Mouse (Mus musculus) liver, embryonic 14.5 days (tissue): Measurements from ENCODE around the gene Ttc9b. TPM values are rescaled to one million over a fixed set of nuclear protein-coding genes. Genes with fewer than 3 reads are reported as not detected.
A peak's percentile ranks its signal among the peaks of the same experiment; 100 is the strongest.

Experiments
- ATAC-seq: fragments of 200-750 bp; cut with Nextera tagmentation; 2 replicates; pipeline ENCODE4 v1.8.0; 2017; ENCODE audit warnings: moderate number of reproducible peaks, mild to moderate bottlenecking, moderate library complexity; ENCODE audit not compliant: insufficient read depth
- DNase-seq, 3 experiments: peaks; one replicate each; pipeline ENCODE4 v3.0.0-alpha.2; 2012 to 2013; ENCODE audit warnings: low read depth in 3 of 3, low spot score in 3 of 3
- H3K27ac ChIP-seq: fragments of 300-500 bp; sonication (generic); 2 replicates; pipeline ENCODE4 v1.5.1; 2014; ENCODE audit warnings: moderate library complexity, mild to moderate bottlenecking, control low read depth, inconsistent platforms
- H3K27me3 ChIP-seq: fragments of 300-500 bp; sonication (generic); 2 replicates; pipeline ENCODE4 v1.6.1; 2014; ENCODE audit warnings: mild to moderate bottlenecking, low read length, moderate library complexity; ENCODE audit not compliant: control insufficient read depth, insufficient read depth
- H3K36me3 ChIP-seq: fragments of 300-500 bp; sonication (generic); replicated peaks from 2 replicates; pipeline ENCODE4 v1.6.1; 2014; ENCODE audit warnings: low read depth; ENCODE audit not compliant: control insufficient read depth, insufficient read depth
- H3K4me1 ChIP-seq, 2 experiments: fragments of 200-500 bp in 1 of 2; fragments of 300-500 bp in 1 of 2; sonication (generic) in 1 of 2; replicated peaks; 2 replicates each; pipeline ENCODE4 v1.6.1; 2012 to 2014; ENCODE audit warnings: antibody characterized with exemption in 1 of 2, inconsistent platforms in 1 of 2, low read length in 1 of 2; ENCODE audit not compliant: control insufficient read depth in 2 of 2, insufficient read depth in 2 of 2
- H3K4me2 ChIP-seq: fragments of 300-500 bp; sonication (generic); 2 replicates; pipeline ENCODE4 v1.6.1; 2014; ENCODE audit warnings: low read depth, mild to moderate bottlenecking, control low read depth, moderate library complexity
- H3K4me3 ChIP-seq, 2 experiments: fragments of 200-500 bp in 1 of 2; fragments of 300-500 bp in 1 of 2; sonication (generic) in 1 of 2; 2 replicates each; pipeline ENCODE4 v1.5.1; 2012 to 2014; ENCODE audit warnings: low read depth in 2 of 2, low read length in 2 of 2, mild to moderate bottlenecking in 2 of 2, control low read depth in 1 of 2, inconsistent platforms in 1 of 2, moderate library complexity in 1 of 2; ENCODE audit not compliant: insufficient read depth in 1 of 2
- H3K9ac ChIP-seq: fragments of 300-500 bp; sonication (generic); replicated peaks from 2 replicates; pipeline ENCODE4 v1.6.1; 2014; ENCODE audit warnings: mild to moderate bottlenecking, control low read depth, moderate library complexity
- H3K9me3 ChIP-seq: fragments of 300-500 bp; sonication (generic); 2 replicates; pipeline ENCODE4 v1.6.1; 2016; ENCODE audit warnings: low read length, mixed read lengths; ENCODE audit not compliant: control insufficient read depth
- CTCF ChIP-seq: IDR thresholded peaks from 2 replicates; pipeline ENCODE4 v1.5.1; 2016; ENCODE audit warnings: antibody characterized with exemption, low read depth, control low read depth
- EP300 ChIP-seq: IDR thresholded peaks from 2 replicates; pipeline ENCODE4 v1.6.1; 2016; ENCODE audit warnings: antibody characterized with exemption, low read depth
- WGBS: fragments of 180-500 bp; shearing (Covaris S2); extraction: QIAGEN DNeasy Blood & Tissue Kit; methylation state at CpG from one replicate; pipeline ENCODE4 v1.1.7; 2014; ENCODE audit not compliant: insufficient replicate concordance; 5-methylcytosine and 5-hydroxymethylcytosine counted together
- polyA plus RNA-seq, 2 experiments: library from polyadenylated mRNA; depleted of rRNA in 1 of 2; stranded (reverse) in 1 of 2; unstranded in 1 of 2; fragments of >200 nt; fragmentation: Nextera tagmentation in 1 of 2; extraction: Ambion mirVana in 1 of 2; gene quantifications; 2 replicates each; pipeline versions ENCODE4 v1.2.1 to v1.2.3; 2012 to 2014

Gene Ttc9b
- polyA plus RNA-seq, 2 experiments = not detected

DNA sequence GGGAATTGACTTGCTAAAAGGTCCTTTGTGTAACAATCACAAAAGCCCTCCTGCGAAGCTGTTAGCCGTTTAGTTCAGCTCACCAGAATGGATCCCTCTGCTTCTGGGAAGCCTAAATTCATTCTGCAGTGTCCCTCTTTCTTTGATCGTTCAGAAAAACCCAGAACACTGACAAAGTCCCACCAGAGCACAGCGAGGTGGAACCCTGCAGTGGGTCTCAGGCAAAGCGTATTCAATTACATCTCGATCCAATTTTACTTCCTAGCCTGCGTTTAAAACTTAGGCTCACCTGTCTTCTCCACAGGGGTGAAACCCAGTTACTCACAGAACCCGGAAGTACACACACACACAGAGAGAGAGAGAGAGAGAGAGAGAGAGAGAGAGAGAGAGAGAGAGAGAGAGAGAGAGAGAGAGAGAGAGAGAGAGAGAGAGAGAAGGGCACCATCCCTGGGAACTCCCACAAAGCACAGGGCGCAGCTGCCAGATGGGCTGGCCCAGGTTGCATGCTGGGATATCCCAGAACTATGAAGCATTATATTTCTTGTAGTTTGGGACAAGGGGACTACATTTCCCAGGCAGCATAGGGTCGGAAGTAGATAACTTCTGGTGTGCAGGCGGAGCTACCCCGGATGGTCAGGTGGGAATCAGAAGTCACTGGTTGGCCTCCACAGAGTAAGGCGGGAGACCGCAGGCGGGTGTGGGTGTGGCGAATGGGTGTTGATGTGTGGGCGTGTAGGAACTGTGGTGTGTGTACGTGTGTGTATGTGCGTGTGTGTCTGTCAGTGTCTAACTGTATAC, 35.3 kb downstream of the Ttc9b start, which contains the start of gene Zfp607b:
Zfp607b (plus strand) TSS at position 526 of the 798 bp plus-strand sequence.
- 1% methylated on average over 19 of the region's 19 CpGs for WGBS
- Histone ChIP-seq H3K36me3 (no peaks in the 10 kb centered on the region), H3K4me3 (peak within 1 kb of the TSS; percentile 57 to 76), H3K27ac (peak within 1 kb of the TSS; percentile 38), H3K9ac (peak within 1 kb of the TSS; percentile 64), H3K27me3 (no peaks in the 10 kb centered on the region), H3K9me3 (no peaks in the 10 kb centered on the region), H3K4me2 (peak within 1 kb of the TSS; percentile 83), H3K4me1 (peaks cover 4% of the 10 kb centered on the region in 2 experiments; a peak in 2 of 4 replicates)
- TF ChIP-seq CTCF = no peak
- TF ChIP-seq EP300 = no peak
- peak; percentile 92 to 96 (median 95) for DNase-seq
- ATAC-seq = peak; percentile 99

DNA sequence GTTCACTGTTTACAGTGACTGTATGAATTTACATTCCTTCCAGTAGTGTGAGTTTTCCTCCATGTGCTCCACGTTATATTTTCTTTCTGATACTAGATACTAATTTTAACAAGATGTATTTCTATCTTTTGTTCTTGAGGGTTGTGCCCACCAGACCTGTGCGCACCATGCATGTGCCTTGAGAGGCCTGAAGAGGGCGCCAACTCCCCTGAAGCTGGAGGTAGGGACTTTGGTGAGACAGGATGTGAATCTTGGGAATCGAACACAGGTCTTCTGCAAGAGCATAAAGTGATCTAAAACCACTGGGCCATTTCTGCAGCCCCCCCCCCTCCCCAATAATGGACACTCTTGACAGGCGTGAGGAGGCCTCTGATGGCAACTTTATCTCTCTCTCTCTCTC, 37.4 kb downstream of the Ttc9b start:
- Histone ChIP-seq H3K36me3 (no peaks in the 10 kb centered on the region), H3K27ac (no peak overlapping the region), H3K4me3 (no peak overlapping the region), H3K9ac (no peak overlapping the region), H3K4me2 (no peak overlapping the region), H3K4me1 (peaks cover 4% of the 10 kb centered on the region in 2 experiments; a peak in 2 of 4 replicates), H3K27me3 (no peaks in the 10 kb centered on the region), H3K9me3 (no peaks in the 10 kb centered on the region)
- 21% methylated on average over 5 of the region's 5 CpGs for WGBS
- no peak for TF ChIP-seq EP300
- peak; percentile 80 for TF ChIP-seq CTCF
- DNase-seq (peak in 1 of 3 experiments; percentile 27), ATAC-seq (no peak)

DNA sequence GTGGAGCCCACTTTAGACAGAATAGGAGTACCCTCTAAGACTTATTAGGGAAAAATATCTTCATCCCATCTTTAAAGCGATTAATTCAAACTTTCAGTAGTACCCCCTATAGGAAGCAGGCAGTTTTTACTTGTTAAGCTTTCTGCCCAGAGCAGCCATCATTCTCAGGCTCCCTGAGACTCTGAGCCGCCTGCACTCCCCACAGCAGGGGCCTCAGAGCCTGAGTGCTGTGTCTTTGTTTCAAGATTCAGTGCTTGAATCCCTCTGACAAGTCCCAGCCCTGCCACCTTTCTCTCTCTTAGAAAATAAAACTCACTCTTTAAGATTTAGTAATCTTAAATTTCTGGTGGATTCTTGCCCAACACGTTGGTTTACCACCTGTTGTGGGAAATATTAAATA, 43.0 kb downstream of the Ttc9b start:
- no peak for DNase-seq
- WGBS = 47% methylated on average over 3 of the region's 3 CpGs
- no peak overlapping the region for H3K4me3 ChIP-seq
- no peak overlapping the region for H3K9ac ChIP-seq
- no peaks in the 10 kb centered on the region for H3K27me3 ChIP-seq
- TF ChIP-seq EP300 (no peak), CTCF (no peak)
- H3K36me3 ChIP-seq = no peaks in the 10 kb centered on the region
- H3K9me3 ChIP-seq = no peaks in the 10 kb centered on the region
- ATAC-seq = no peak
- H3K4me2 ChIP-seq = no peak overlapping the region
- H3K4me1 ChIP-seq = no peaks in the 10 kb centered on the region
- H3K27ac ChIP-seq = no peak overlapping the region

Other genes starting within 250 kb of the Ttc9b start
- gene Sptbn4, start 206.2 kb upstream of the Ttc9b start, polyA plus RNA-seq (2012; rRNA removed) = 0.06 TPM in 2 replicates
- gene Sptbn4, start 206.2 kb upstream of the Ttc9b start, polyA plus RNA-seq (2014; fragmentation: Nextera tagmentation; extraction: Ambion mirVana) = 0.05 and 0.06 TPM in 2 replicates
- gene Blvrb, start 205.9 kb upstream of the Ttc9b start, polyA plus RNA-seq (2012; rRNA removed) = 673 and 878 TPM in 2 replicates
- 1,114 and 1,162 TPM in 2 replicates for gene Blvrb, start 205.9 kb upstream of the Ttc9b start, polyA plus RNA-seq (2014; fragmentation: Nextera tagmentation; extraction: Ambion mirVana)
- gene Sertad3, start 180.1 kb upstream of the Ttc9b start, polyA plus RNA-seq (2012; rRNA removed) = 22.6 and 24.0 TPM in 2 replicates
- 22.5 and 25.3 TPM in 2 replicates for gene Sertad3, start 180.1 kb upstream of the Ttc9b start, polyA plus RNA-seq (2014; fragmentation: Nextera tagmentation; extraction: Ambion mirVana)
- gene Sertad1, start 167.0 kb upstream of the Ttc9b start, polyA plus RNA-seq (2012; rRNA removed) = 9.9 and 13.5 TPM in 2 replicates
- 19.7 and 20.3 TPM in 2 replicates for gene Sertad1, start 167.0 kb upstream of the Ttc9b start, polyA plus RNA-seq (2014; fragmentation: Nextera tagmentation; extraction: Ambion mirVana)
- 0.55 and 0.73 TPM in 2 replicates for gene Prx, start 154.6 kb upstream of the Ttc9b start, polyA plus RNA-seq (2012; rRNA removed)
- 0.23 and 0.29 TPM in 2 replicates for gene Prx, start 154.6 kb upstream of the Ttc9b start, polyA plus RNA-seq (2014; fragmentation: Nextera tagmentation; extraction: Ambion mirVana)
- 0.49 and 0.50 TPM in 2 replicates for gene Hipk4, start 130.6 kb upstream of the Ttc9b start, polyA plus RNA-seq (2012; rRNA removed)
- gene Hipk4, start 130.6 kb upstream of the Ttc9b start, polyA plus RNA-seq (2014; fragmentation: Nextera tagmentation; extraction: Ambion mirVana) = 0.06 TPM in 1 of 2 replicates, not detected in the other
- 48.9 and 55.9 TPM in 2 replicates for gene Pld3, start 100.7 kb upstream of the Ttc9b start, polyA plus RNA-seq (2012; rRNA removed)
- gene Pld3, start 100.7 kb upstream of the Ttc9b start, polyA plus RNA-seq (2014; fragmentation: Nextera tagmentation; extraction: Ambion mirVana) = 55.0 TPM in 2 replicates
- 13.8 and 14.9 TPM in 2 replicates for gene 2310022A10Rik, start 100.7 kb upstream of the Ttc9b start, polyA plus RNA-seq (2012; rRNA removed)
- 12.7 and 14.6 TPM in 2 replicates for gene 2310022A10Rik, start 100.7 kb upstream of the Ttc9b start, polyA plus RNA-seq (2014; fragmentation: Nextera tagmentation; extraction: Ambion mirVana)
- gene Akt2, start 62.4 kb upstream of the Ttc9b start, polyA plus RNA-seq (2012; rRNA removed) = 21.5 and 23.2 TPM in 2 replicates
- 21.5 and 23.8 TPM in 2 replicates for gene Akt2, start 62.4 kb upstream of the Ttc9b start, polyA plus RNA-seq (2014; fragmentation: Nextera tagmentation; extraction: Ambion mirVana)
- 3.4 and 3.5 TPM in 2 replicates for gene Map3k10, start 20.7 kb downstream of the Ttc9b start, polyA plus RNA-seq (2012; rRNA removed)
- 1.00 and 1.0 TPM in 2 replicates for gene Map3k10, start 20.7 kb downstream of the Ttc9b start, polyA plus RNA-seq (2014; fragmentation: Nextera tagmentation; extraction: Ambion mirVana)
- 0.11 and 0.19 TPM in 2 replicates for gene Zfp607b, start 35.4 kb downstream of the Ttc9b start, polyA plus RNA-seq (2012; rRNA removed)
- gene Zfp607b, start 35.4 kb downstream of the Ttc9b start, polyA plus RNA-seq (2014; fragmentation: Nextera tagmentation; extraction: Ambion mirVana) = 0.23 and 0.25 TPM in 2 replicates
- gene Zfp60, start 77.5 kb downstream of the Ttc9b start, polyA plus RNA-seq (2012; rRNA removed) = 0.97 and 1.4 TPM in 2 replicates
- gene Zfp60, start 77.5 kb downstream of the Ttc9b start, polyA plus RNA-seq (2014; fragmentation: Nextera tagmentation; extraction: Ambion mirVana) = 3.1 and 4.5 TPM in 2 replicates
- gene Zfp626, start 153.3 kb downstream of the Ttc9b start, polyA plus RNA-seq (2012; rRNA removed) = 0.50 and 0.90 TPM in 2 replicates
- 0.55 and 0.71 TPM in 2 replicates for gene Zfp626, start 153.3 kb downstream of the Ttc9b start, polyA plus RNA-seq (2014; fragmentation: Nextera tagmentation; extraction: Ambion mirVana)
- gene Zfp59, start 184.7 kb downstream of the Ttc9b start, polyA plus RNA-seq (2012; rRNA removed) = 0.42 and 0.68 TPM in 2 replicates
- 1.5 and 1.9 TPM in 2 replicates for gene Zfp59, start 184.7 kb downstream of the Ttc9b start, polyA plus RNA-seq (2014; fragmentation: Nextera tagmentation; extraction: Ambion mirVana)
- 0.35 and 0.59 TPM in 2 replicates for gene Zfp607a, start 203.6 kb downstream of the Ttc9b start, polyA plus RNA-seq (2012; rRNA removed)
- 0.66 and 0.84 TPM in 2 replicates for gene Zfp607a, start 203.6 kb downstream of the Ttc9b start, polyA plus RNA-seq (2014; fragmentation: Nextera tagmentation; extraction: Ambion mirVana)